Mouse (Mus musculus): ENCODE measurements around the gene Sesn2. TPM values are rescaled to one million over a fixed set of nuclear protein-coding genes. Genes with fewer than 3 reads are reported as not detected.

Gene Sesn2
- polyA plus RNA-seq, 1 experiment from 2014 or later, result 7.8 TPM

DNA sequence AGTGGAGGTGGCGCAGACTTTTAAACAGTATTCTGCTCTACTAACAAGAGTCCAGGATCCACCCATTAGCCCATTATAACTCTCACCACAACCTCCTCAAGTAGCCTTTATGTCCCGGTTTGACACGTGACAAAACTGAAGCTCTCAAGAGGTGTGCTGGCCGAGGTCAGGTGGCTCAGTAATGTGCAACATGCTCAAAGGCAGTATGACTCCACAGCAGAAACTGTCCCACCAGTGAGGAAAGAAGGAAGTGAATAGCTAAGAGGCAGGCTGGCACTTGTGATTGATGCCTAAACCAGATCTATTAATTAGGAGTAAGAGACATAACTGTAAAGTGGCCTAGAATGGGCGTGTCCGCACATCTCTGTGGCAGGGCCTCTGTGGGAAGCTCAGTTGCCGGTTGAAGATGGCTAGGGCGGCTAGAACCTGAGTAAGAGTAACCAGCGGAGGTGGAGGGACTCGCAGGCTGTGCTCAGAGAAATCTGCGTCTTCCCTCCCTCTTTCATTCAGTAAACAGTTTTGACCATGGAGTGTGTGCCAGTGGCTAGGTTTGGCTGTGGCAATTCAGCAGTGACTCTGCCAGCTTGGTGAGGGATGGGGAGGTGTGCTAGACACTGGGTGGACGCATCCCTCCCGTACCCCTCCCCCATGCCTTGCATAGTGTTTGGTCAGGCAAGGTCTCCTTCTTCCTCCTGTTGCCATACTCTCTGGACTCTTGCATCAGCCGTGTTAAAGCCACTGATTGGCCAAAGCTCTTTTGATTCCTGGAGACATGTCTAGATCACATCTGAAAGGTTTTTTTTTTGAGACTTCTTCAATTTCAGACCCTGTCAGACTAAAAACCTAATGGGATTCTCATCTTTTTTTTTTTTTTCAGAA, 3.3 kb upstream of the Sesn2 start:
- Histone ChIP-seq H3K27ac (replicated peaks) (peak overlapping the region; percentile 77), H3K27me3 (no peaks in the 10 kb centered on the region), H3K9me3 (replicated peaks) (no peaks in the 10 kb centered on the region), H3K4me1 (replicated peaks) (peaks cover 63% of the 10 kb centered on the region), H3K9ac (peak overlapping the region; percentile 25; the same call in 1 of the 2 replicates), H3K4me2 (peak overlapping the region; percentile 89), H3K4me3 (replicated peaks) (peak overlapping the region; percentile 22), H3K36me3 (replicated peaks) (no peaks in the 10 kb centered on the region)
- 27% methylated on average over 14 of the region's 14 CpGs for WGBS (ENCODE audit: insufficient replicate concordance)
- no peak for ATAC-seq (ENCODE audit: insufficient read depth)

DNA sequence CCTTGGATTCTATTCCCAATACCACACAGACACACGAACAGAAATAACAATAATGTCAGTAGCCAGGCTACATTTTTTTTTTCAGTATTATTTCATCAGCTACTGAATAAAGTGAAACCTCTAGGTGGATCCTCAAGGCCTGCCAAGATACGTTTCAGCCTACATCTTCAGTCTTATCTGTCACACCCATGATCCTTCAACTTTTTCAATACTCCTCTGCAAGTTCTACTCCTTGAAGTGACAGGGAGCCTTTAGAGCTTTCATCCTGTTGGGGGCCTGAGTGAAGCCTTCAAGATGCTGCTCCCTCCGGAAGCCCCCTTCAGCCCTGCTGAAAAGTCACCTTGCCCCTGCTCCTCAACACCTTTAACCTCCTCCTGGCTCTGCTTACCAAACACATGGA, 1.8 kb upstream of the Sesn2 start:
- Histone ChIP-seq H3K4me1 (replicated peaks) (peaks cover 77% of the 10 kb centered on the region), H3K36me3 (replicated peaks) (no peaks in the 10 kb centered on the region), H3K4me2 (peak overlapping the region; percentile 51), H3K9ac (peak overlapping the region; percentile 25; the same call in 1 of the 2 replicates), H3K4me3 (replicated peaks) (peak overlapping the region; percentile 14; the same call in 1 of the 2 replicates), H3K27ac (replicated peaks) (peak overlapping the region; percentile 84), H3K27me3 (no peaks in the 10 kb centered on the region), H3K9me3 (replicated peaks) (no peaks in the 10 kb centered on the region)
- 42% methylated on average over 3 of the region's 3 CpGs for WGBS (ENCODE audit: insufficient replicate concordance)
- ATAC-seq (ENCODE audit: insufficient read depth), result no peak

DNA sequence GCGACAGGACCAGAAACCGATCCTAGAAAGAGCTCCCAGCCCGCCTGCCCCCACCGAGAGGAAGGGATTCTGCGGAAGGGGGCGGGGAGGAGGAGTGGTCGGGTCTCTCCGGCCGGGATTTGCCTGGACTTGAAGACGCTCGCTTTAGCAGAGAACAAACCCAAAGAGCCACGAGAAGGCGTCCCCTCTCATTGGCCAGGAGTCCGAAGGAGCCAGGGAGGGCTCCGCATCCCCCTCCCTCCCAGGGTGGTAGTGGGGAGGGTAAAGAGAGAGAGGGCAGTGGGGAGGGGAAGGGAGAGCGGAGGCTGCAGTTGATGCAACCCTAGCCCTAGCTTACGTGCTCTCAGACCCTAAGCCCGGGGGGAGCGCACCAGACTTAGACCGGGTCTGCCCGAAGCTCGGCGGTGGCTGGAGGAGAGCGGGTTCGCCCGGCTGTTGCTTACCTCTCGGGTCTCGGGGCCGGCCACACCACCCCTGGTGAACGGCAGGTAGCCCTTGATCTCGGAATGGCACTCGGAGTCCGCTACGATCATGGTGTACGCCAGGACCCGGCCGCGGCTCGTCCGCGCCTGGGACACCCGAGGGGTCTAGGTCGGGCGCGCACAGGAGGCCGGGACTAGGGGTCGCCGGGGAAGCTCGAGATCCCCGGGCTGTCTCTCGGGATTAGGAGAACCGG, 542 bp downstream of the Sesn2 start:
- H3K4me3 ChIP-seq (replicated peaks), result peak overlapping the region; percentile 86
- H3K27ac ChIP-seq (replicated peaks), result peak overlapping the region; percentile 85
- peak overlapping the region; percentile 98 for H3K4me2 ChIP-seq
- ATAC-seq (ENCODE audit: insufficient read depth), result peak; percentile 32
- H3K9ac ChIP-seq, result peak overlapping the region; percentile 92
- WGBS (ENCODE audit: insufficient replicate concordance), result under 1% methylated on average over 52 of the region's 52 CpGs
- peaks cover 92% of the 10 kb centered on the region for H3K4me1 ChIP-seq (replicated peaks)
- no peaks in the 10 kb centered on the region for H3K9me3 ChIP-seq (replicated peaks)
- H3K36me3 ChIP-seq (replicated peaks), result no peaks in the 10 kb centered on the region
- no peaks in the 10 kb centered on the region for H3K27me3 ChIP-seq

DNA sequence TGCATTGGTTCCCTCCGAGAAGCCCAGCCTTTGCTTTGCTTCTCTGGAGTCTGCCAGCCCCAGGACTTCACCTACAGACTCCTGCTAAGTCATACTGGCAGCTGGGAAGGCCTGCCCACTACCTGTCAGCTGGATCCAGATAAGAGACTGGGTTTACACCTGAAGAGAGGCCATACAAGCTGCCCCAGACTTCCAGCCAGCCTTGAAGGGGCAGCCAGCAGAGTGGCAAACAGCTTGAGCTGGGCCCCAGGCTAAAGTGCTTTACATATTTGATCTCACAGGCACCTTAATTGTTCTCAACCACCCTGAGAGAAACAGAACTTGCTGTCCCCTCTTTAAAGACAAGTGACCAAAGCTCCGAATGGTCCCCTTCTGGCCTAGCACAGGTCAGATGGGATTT, 3.1 kb downstream of the Sesn2 start:
- H3K4me3 ChIP-seq (replicated peaks), result no peak overlapping the region
- no peaks in the 10 kb centered on the region for H3K36me3 ChIP-seq (replicated peaks)
- ATAC-seq (ENCODE audit: insufficient read depth), result no peak
- H3K4me1 ChIP-seq (replicated peaks), result peaks cover 91% of the 10 kb centered on the region
- H3K9ac ChIP-seq, result no peak overlapping the region
- H3K9me3 ChIP-seq (replicated peaks), result no peaks in the 10 kb centered on the region
- no peaks in the 10 kb centered on the region for H3K27me3 ChIP-seq
- WGBS (ENCODE audit: insufficient replicate concordance), result 53% methylated on average over 2 of the region's 2 CpGs
- H3K27ac ChIP-seq (replicated peaks), result peak overlapping the region; percentile 34
- no peak overlapping the region for H3K4me2 ChIP-seq

DNA sequence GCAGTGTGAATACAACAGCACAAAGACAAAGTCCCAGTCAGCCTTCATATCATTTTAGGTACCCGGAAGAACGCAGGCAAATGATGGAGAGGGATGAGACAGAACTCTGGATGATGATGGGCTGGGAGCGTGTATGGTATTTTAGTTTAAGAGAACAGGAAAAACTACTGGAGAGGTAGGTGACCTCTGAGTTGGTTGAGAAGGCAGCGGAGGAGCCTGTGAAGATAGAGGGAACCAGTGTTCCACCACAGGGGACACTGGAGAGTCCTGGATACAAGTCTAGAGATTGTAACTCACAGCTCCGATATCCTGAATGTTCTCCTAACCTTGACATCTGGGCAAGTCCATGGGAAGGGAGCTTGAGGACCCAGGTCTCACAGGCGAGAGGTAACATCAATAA, 4.1 kb downstream of the Sesn2 start:
- Histone ChIP-seq H3K9ac (no peak overlapping the region), H3K36me3 (replicated peaks) (no peaks in the 10 kb centered on the region), H3K9me3 (replicated peaks) (no peaks in the 10 kb centered on the region), H3K4me2 (no peak overlapping the region), H3K4me1 (replicated peaks) (peaks cover 86% of the 10 kb centered on the region), H3K27me3 (no peaks in the 10 kb centered on the region), H3K27ac (replicated peaks) (no peak overlapping the region), H3K4me3 (replicated peaks) (no peak overlapping the region)
- WGBS (ENCODE audit: insufficient replicate concordance), result 75% methylated on average over 6 of the region's 6 CpGs
- ATAC-seq (ENCODE audit: insufficient read depth), result no peak

DNA sequence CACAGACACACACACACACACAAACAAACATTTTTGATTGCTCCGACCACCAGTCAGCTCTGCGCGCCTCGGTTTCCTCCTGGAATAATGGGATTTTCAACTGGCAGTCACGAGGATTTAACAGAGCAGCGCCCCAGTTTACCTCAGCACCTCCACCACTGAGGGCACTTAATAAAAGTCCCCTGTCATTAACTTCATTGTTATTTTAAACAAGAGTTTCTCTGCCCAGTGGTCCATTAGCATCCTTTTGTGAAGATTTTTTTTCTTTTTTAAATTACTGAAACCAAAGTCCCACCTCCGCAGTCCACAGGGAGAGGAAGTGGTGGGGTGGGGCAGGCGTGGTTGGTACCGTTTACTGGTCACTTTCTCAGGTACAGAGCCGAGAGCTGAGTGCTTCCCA, 4.5 kb downstream of the Sesn2 start:
- no peak overlapping the region for H3K4me2 ChIP-seq
- 0 out of 2 replicates have a peak overlapping the region, but pooled peaks have one; percentile 72 for H3K27ac ChIP-seq (replicated peaks)
- H3K4me1 ChIP-seq (replicated peaks), result peaks cover 82% of the 10 kb centered on the region

DNA sequence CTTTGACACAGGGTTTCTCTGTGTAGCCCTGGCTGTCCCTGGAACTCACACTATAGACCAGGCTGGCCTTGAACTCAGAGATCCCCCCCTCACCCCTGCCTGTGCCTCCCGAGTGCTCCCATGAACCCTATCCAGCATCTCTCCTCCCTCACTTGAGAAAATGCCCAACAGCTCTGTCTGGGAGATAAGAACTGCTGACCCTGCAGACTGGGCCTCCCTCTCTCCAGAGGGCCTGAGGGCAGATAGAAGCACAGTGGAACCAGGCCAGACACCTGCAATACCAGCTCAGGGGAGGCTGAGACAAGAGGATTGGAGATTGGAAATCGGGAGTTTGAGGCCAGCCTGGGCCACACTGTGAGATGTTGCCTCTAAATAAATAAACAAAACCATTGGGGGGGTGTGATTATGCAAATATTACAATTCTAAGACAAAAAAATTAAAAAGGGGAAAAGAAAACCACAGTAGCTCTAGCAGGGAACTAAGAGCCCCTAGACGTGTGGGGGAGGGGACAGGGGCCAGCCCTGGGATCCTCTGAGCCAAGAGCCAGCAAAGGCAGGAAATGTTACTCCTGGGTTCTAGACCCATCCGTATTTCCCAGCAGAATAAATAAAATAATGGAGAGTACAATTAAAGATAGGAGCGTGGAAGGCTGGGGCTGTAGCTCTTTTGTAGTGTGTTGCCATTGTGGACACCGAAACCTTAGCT, 5.1 kb downstream of the Sesn2 start:
- WGBS (ENCODE audit: insufficient replicate concordance), result 42% methylated on average over 6 of the region's 6 CpGs

More for the DNA sequence above, 4.5 kb downstream of the Sesn2 start:
- Histone ChIP-seq H3K36me3 (replicated peaks) (0 out of 2 replicates have a peak, but pooled peaks cover 3% of the 10 kb centered on the region), H3K27me3 (no peaks in the 10 kb centered on the region), H3K4me3 (replicated peaks) (no peak overlapping the region), H3K9me3 (replicated peaks) (no peaks in the 10 kb centered on the region), H3K9ac (no peak overlapping the region)
- WGBS (ENCODE audit: insufficient replicate concordance), result 50% methylated on average over 10 of the region's 10 CpGs
- no peak for ATAC-seq (ENCODE audit: insufficient read depth)

DNA sequence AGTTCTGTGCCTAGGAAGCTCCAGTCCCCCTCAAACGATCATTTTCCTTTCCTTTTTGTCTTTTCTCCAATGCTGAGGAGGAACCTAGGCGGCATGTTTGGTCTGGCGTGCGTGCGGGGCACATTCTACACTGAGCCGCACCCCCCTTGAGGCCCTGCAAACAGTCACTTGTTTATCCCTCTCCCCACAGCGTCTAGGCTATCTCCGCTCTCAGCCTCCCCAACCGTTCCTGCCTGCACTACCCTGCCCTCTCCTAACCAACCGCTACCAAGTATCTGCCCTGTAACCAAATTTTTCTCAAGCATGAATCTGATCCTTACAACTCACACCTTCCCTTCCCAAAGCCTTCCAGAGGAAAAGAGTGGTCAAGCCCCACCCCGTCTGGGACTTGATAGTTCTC, 7.0 kb downstream of the Sesn2 start:
- peaks cover 63% of the 10 kb centered on the region for H3K4me1 ChIP-seq (replicated peaks)
- H3K27ac ChIP-seq (replicated peaks), result peak overlapping the region; percentile 68
- no peaks in the 10 kb centered on the region for H3K9me3 ChIP-seq (replicated peaks)
- peak overlapping the region; percentile 46 for H3K4me2 ChIP-seq
- ATAC-seq (ENCODE audit: insufficient read depth), result peak; percentile 79
- H3K36me3 ChIP-seq (replicated peaks), result peaks cover 18% of the 10 kb centered on the region
- peak overlapping the region; percentile 21; the same call in 1 of the 2 replicates for H3K9ac ChIP-seq
- no peaks in the 10 kb centered on the region for H3K27me3 ChIP-seq
- 26% methylated on average over 11 of the region's 11 CpGs for WGBS (ENCODE audit: insufficient replicate concordance)
- H3K4me3 ChIP-seq (replicated peaks), result no peak overlapping the region

More for the DNA sequence above, 5.1 kb downstream of the Sesn2 start:
- Histone ChIP-seq H3K4me1 (replicated peaks) (peaks cover 78% of the 10 kb centered on the region), H3K27ac (replicated peaks) (peak overlapping the region; percentile 72), H3K27me3 (no peaks in the 10 kb centered on the region), H3K9ac (0 out of 2 replicates have a peak overlapping the region, but pooled peaks have one; percentile 27), H3K9me3 (replicated peaks) (no peaks in the 10 kb centered on the region), H3K4me3 (replicated peaks) (no peak overlapping the region), H3K36me3 (replicated peaks) (0 out of 2 replicates have a peak, but pooled peaks cover 4% of the 10 kb centered on the region), H3K4me2 (peak overlapping the region; percentile 29)
- ATAC-seq (ENCODE audit: insufficient read depth), result peak; percentile 45

DNA sequence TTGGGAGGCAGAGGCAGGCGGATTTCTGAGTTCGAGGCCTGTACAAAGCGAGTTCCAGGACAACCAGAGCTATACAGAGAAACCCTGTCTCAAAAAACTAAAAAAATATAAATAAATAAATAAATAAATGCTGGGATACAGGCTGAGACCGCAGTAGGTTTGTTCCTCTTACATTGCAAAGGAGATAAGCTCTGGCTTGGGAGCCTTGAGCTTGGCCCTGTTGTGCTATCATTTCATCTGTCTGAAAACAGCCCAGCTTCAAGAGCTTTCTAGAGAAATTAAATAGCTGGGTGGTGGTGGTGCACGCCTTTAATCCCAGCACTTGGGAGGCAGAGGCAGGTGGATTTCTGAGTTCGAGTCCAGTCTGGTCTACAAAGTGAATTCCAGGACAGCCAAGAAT, 8.7 kb downstream of the Sesn2 start:
- Histone ChIP-seq H3K9ac (no peak overlapping the region), H3K4me3 (replicated peaks) (no peak overlapping the region), H3K9me3 (replicated peaks) (no peaks in the 10 kb centered on the region), H3K4me1 (replicated peaks) (peaks cover 48% of the 10 kb centered on the region), H3K27ac (replicated peaks) (no peak overlapping the region), H3K27me3 (no peaks in the 10 kb centered on the region), H3K4me2 (no peak overlapping the region), H3K36me3 (replicated peaks) (peaks cover 35% of the 10 kb centered on the region)
- WGBS (ENCODE audit: insufficient replicate concordance), result 63% methylated on average over 6 of the region's 6 CpGs
- ATAC-seq (ENCODE audit: insufficient read depth), result no peak

DNA sequence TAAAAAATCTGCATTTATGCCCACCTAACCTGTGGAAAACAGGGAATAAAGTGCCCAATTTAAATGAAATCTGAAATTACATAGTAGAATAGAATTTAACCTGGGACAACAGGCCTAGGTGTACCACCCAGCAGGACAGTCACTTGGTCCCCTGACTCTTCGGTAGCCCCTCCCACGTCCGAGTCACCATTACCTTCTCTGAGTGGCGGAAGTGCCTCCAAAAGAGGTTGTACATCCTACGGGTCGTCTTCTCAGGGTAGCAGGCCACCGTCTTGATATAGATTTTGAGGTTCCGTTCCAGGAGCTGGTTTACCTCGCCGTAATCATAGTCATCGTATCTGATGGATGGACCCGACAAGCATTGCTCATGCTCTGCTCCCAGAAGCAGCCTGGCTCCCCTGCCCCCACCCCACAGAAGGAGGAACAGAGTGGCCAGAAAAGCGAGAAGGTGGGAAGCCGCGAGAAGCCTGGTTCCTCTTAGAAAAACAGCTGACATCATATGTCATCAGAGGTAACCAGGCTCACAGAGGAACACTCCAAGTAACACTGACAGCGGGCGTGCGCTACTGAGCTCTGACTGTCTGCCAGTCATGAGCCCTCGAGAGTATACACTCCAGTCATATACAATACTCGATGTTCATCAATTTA, 15.9 kb downstream of the Sesn2 start:
- Histone ChIP-seq H3K4me1 (replicated peaks) (peaks cover 34% of the 10 kb centered on the region), H3K9ac (no peak overlapping the region), H3K36me3 (replicated peaks) (peaks cover 68% of the 10 kb centered on the region), H3K4me2 (no peak overlapping the region; the same call in 1 of the 2 replicates), H3K27ac (replicated peaks) (no peak overlapping the region), H3K9me3 (replicated peaks) (no peaks in the 10 kb centered on the region), H3K27me3 (no peaks in the 10 kb centered on the region), H3K4me3 (replicated peaks) (no peak overlapping the region)
- 48% methylated on average over 20 of the region's 20 CpGs for WGBS (ENCODE audit: insufficient replicate concordance)
- ATAC-seq (ENCODE audit: insufficient read depth), result no peak

Data from liver, embryonic 15.5 days (tissue).